Mouse (Mus musculus) lung, postnatal 4 days (tissue): ENCODE data around the gene Slc2a10.

ENCODE experiments used
- DNase-seq, 2 experiments: peaks; one replicate each; pipeline ENCODE4 v3.0.0; 2021

Gene Slc2a10

GRCm38 (mm10) chr2:165503259-165504203, at the start of gene Slc2a10:
TSS of gene Slc2a10 (plus strand) at chr2:165503787.
- DNase-seq = peak; percentile 76 to 87

- DNase-seq = peak in 1 of 2 experiments; percentile 6
Observed at GRCm38 (mm10) chr2:165456710-165457109, 46.9 kb upstream of the Slc2a10 start.

GRCm38 (mm10) chr2:165458189-165458588, 45.4 kb upstream of the Slc2a10 start:
- DNase-seq = no peak

- DNase-seq = no peak
Observed at GRCm38 (mm10) chr2:165459663-165460062, 43.9 kb upstream of the Slc2a10 start.

GRCm38 (mm10) chr2:165467824-165468452, 35.6 kb upstream of the Slc2a10 start:
- DNase-seq = peak in 1 of 2 experiments; percentile 44

GRCm38 (mm10) chr2:165470167-165470566, 33.4 kb upstream of the Slc2a10 start:
- peak; percentile 47 to 48 for DNase-seq

- no peak for DNase-seq
Observed at GRCm38 (mm10) chr2:165471943-165472342, 31.6 kb upstream of the Slc2a10 start.

- DNase-seq = peak; percentile 29 to 48
Observed at GRCm38 (mm10) chr2:165473003-165473402, 30.6 kb upstream of the Slc2a10 start, which contains the start of gene Slc13a3. TSS of gene Slc13a3 (minus strand) at chr2:165473230.

- no peak for DNase-seq
Observed at GRCm38 (mm10) chr2:165475412-165475811, 28.2 kb upstream of the Slc2a10 start.

GRCm38 (mm10) chr2:165475850-165476249, 27.7 kb upstream of the Slc2a10 start:
- no peak for DNase-seq

GRCm38 (mm10) chr2:165482003-165482402, 21.6 kb upstream of the Slc2a10 start:
- no peak for DNase-seq

GRCm38 (mm10) chr2:165484152-165484551, 19.4 kb upstream of the Slc2a10 start:
- no peak for DNase-seq

GRCm38 (mm10) chr2:165485826-165486225, 17.8 kb upstream of the Slc2a10 start:
- DNase-seq = no peak

- DNase-seq = no peak
Observed at GRCm38 (mm10) chr2:165486401-165486800, 17.2 kb upstream of the Slc2a10 start.

GRCm38 (mm10) chr2:165486881-165487535, 16.6 kb upstream of the Slc2a10 start:
- DNase-seq = peak in 1 of 2 experiments; percentile 65

- DNase-seq = peak; percentile 88 to 91
Observed at GRCm38 (mm10) chr2:165492648-165493553, 10.7 kb upstream of the Slc2a10 start, which contains the start of gene Trp53rka. TSS of gene Trp53rka (minus strand) at chr2:165493324.

- no peak for DNase-seq
Observed at GRCm38 (mm10) chr2:165493587-165494210, 9.9 kb upstream of the Slc2a10 start.

GRCm38 (mm10) chr2:165494495-165494894, 9.1 kb upstream of the Slc2a10 start:
- DNase-seq = no peak

GRCm38 (mm10) chr2:165496251-165496650, 7.3 kb upstream of the Slc2a10 start:
- peak in 1 of 2 experiments; percentile 70 for DNase-seq

GRCm38 (mm10) chr2:165497706-165498275, 5.8 kb upstream of the Slc2a10 start:
- no peak for DNase-seq

- no peak for DNase-seq
Observed at GRCm38 (mm10) chr2:165498816-165499215, 4.8 kb upstream of the Slc2a10 start.
